ENCODE assay signal across 9 mouse cellular contexts in genomic region chr13:12574979-12575536, GRCm38 (mm10). TPM values are rescaled to one million over a fixed set of nuclear protein-coding genes. Genes with fewer than 3 reads are reported as not detected.
DNase-seq lines count a peak whose midpoint lies in the region; ATAC-seq and TF ChIP-seq lines count a peak whose summit lies in the region.
"Had no signal": no experiment of that assay in that cellular context is flagged by ENCODE, and none has a peak within 500 bp of the region (broad histone marks: within the 10 kb centered on the region; RNA-seq: fewer than 3 reads in every experiment).

No protein-coding gene starts in this region.

- TF ChIP-seq POLR2A in thymus, adult 2 months (IDR thresholded peaks at IDR 0.05; ENCODE audit: control insufficient read depth, extremely low read depth, insufficient read depth, low read length, poor library complexity), result no peak

- WGBS in liver, embryonic 15.5 days (ENCODE audit: insufficient replicate concordance), result 52% methylated on average over 9 of the region's 9 CpGs
- 65% methylated on average over 9 of the region's 9 CpGs for WGBS in liver, embryonic 12.5 days (ENCODE audit: insufficient replicate concordance)
- WGBS in large intestine, adult 2 months, result 48% methylated on average over 9 of the region's 9 CpGs
- 23% methylated on average over 9 of the region's 9 CpGs for WGBS in thymus, adult 2 months
- WGBS in midbrain, postnatal 0 days, result 89% methylated on average over 9 of the region's 9 CpGs
- 89% methylated on average over 9 of the region's 9 CpGs for WGBS in hindbrain, embryonic 13.5 days

- H3K27me3 ChIP-seq in liver, embryonic 15.5 days, result no peaks in the 10 kb centered on the region
- H3K27me3 ChIP-seq in liver, embryonic 12.5 days (replicated peaks), result no peaks in the 10 kb centered on the region
- H3K27me3 ChIP-seq in thymus, adult 2 months (ENCODE audit: control insufficient read depth, insufficient read depth, low read length), result no peaks in the 10 kb centered on the region
- no peaks in the 10 kb centered on the region for H3K27me3 ChIP-seq in midbrain, postnatal 0 days (ENCODE audit: insufficient read depth, low read length)
- no peaks in the 10 kb centered on the region for H3K27me3 ChIP-seq in hindbrain, embryonic 13.5 days

- peak overlapping the region; percentile 28; the same call in 1 of the 2 replicates for H3K4me2 ChIP-seq in liver, embryonic 15.5 days
- no peak overlapping the region for H3K4me2 ChIP-seq in liver, embryonic 12.5 days
- no peak overlapping the region for H3K4me2 ChIP-seq in midbrain, postnatal 0 days (ENCODE audit: low read depth, low read length, poor library complexity, severe bottlenecking)
- H3K4me2 ChIP-seq in hindbrain, embryonic 13.5 days, result no peak overlapping the region

- H3K36me3 ChIP-seq in liver, embryonic 15.5 days (replicated peaks), result no peaks in the 10 kb centered on the region
- H3K36me3 ChIP-seq in liver, embryonic 12.5 days, result no peaks in the 10 kb centered on the region
- no peaks in the 10 kb centered on the region for H3K36me3 ChIP-seq in thymus, adult 2 months (ENCODE audit: control insufficient read depth, insufficient read depth, low read length)
- no peaks in the 10 kb centered on the region for H3K36me3 ChIP-seq in midbrain, postnatal 0 days (ENCODE audit: insufficient read depth, low read length)
- no peaks in the 10 kb centered on the region for H3K36me3 ChIP-seq in hindbrain, embryonic 13.5 days

- ATAC-seq in liver, embryonic 15.5 days (ENCODE audit: insufficient read depth), result no peak
- ATAC-seq in liver, embryonic 12.5 days, result no peak
- no peak for ATAC-seq in erythroid progenitor cell, adult 5-6 weeks (replicated peaks; ENCODE audit: low FRiP score, poor library complexity, severe bottlenecking)
- ATAC-seq in midbrain, postnatal 0 days (ENCODE audit: low FRiP score), result no peak
- ATAC-seq in hindbrain, embryonic 13.5 days (ENCODE audit: low FRiP score), result no peak
- ATAC-seq: hindbrain, embryonic 16.5 days had no signal

- H3K4me3 ChIP-seq in liver, embryonic 15.5 days (replicated peaks), result no peak overlapping the region
- no peak overlapping the region for H3K4me3 ChIP-seq in liver, embryonic 12.5 days
- peak overlapping the region; percentile 46 for H3K4me3 ChIP-seq in thymus, adult 2 months (ENCODE audit: control insufficient read depth, insufficient read depth, low read length)
- H3K4me3 ChIP-seq in midbrain, postnatal 0 days (ENCODE audit: low read depth, low read length), result no peak overlapping the region
- H3K4me3 ChIP-seq in hindbrain, embryonic 13.5 days, result no peak overlapping the region

- no peak for TF ChIP-seq CTCF in thymus, adult 2 months (IDR thresholded peaks at IDR 0.05; ENCODE audit: borderline replicate concordance, control insufficient read depth, extremely low read depth, insufficient read depth, low read length, poor library complexity)
- TF ChIP-seq CTCF in midbrain, postnatal 0 days (IDR thresholded peaks at IDR 0.05), result no peak

- H3K27ac ChIP-seq in liver, embryonic 15.5 days (replicated peaks), result no peak overlapping the region
- H3K27ac ChIP-seq in liver, embryonic 12.5 days, result no peak overlapping the region
- peak overlapping the region; percentile 17; the same call in 1 of the 2 replicates for H3K27ac ChIP-seq in thymus, adult 2 months (ENCODE audit: control insufficient read depth, insufficient read depth, low read length)
- H3K27ac ChIP-seq in midbrain, postnatal 0 days (ENCODE audit: low read depth, low read length), result no peak overlapping the region
- H3K27ac ChIP-seq in hindbrain, embryonic 13.5 days, result no peak overlapping the region

- H3K9me3 ChIP-seq in liver, embryonic 15.5 days (replicated peaks), result no peaks in the 10 kb centered on the region
- H3K9me3 ChIP-seq in liver, embryonic 12.5 days (replicated peaks), result no peaks in the 10 kb centered on the region
- no peaks in the 10 kb centered on the region for H3K9me3 ChIP-seq in midbrain, postnatal 0 days (ENCODE audit: low read length)
- H3K9me3 ChIP-seq in hindbrain, embryonic 13.5 days, result no peaks in the 10 kb centered on the region

- peak; percentile 10 for DNase-seq in MEL-GATA-1-ER (ENCODE audit: extremely low read depth, low read depth)
- peak; percentile 27 for DNase-seq in large intestine, adult 2 months (ENCODE audit: low read depth, low spot score)
- DNase-seq in thymus, adult 2 months, result peak; percentile 37
- DNase-seq in midbrain, postnatal 0 days (ENCODE audit: low spot score), result no peak

- no peak overlapping the region for H3K9ac ChIP-seq in liver, embryonic 15.5 days
- H3K9ac ChIP-seq in liver, embryonic 12.5 days, result no peak overlapping the region
- no peak overlapping the region for H3K9ac ChIP-seq in midbrain, postnatal 0 days (replicated peaks; ENCODE audit: low read length, poor library complexity, severe bottlenecking)
- H3K9ac ChIP-seq in hindbrain, embryonic 13.5 days, result no peak overlapping the region

- H3K4me1 ChIP-seq in liver, embryonic 15.5 days (replicated peaks), result no peaks in the 10 kb centered on the region
- H3K4me1 ChIP-seq in liver, embryonic 12.5 days, result no peaks in the 10 kb centered on the region
- H3K4me1 ChIP-seq in thymus, adult 2 months (replicated peaks; ENCODE audit: control insufficient read depth, insufficient read depth, low read length), result peaks cover 2% of the 10 kb centered on the region; the same call in 1 of the 2 replicates
- H3K4me1 ChIP-seq in midbrain, postnatal 0 days (ENCODE audit: insufficient read depth, low read length), result no peaks in the 10 kb centered on the region
- no peaks in the 10 kb centered on the region for H3K4me1 ChIP-seq in hindbrain, embryonic 13.5 days (replicated peaks)

RNA-seq across cellular contexts. Expression of gene Ero1lb, which starts 9.4 kb away (rescaled TPM):
- 2.4 and 2.9 TPM in 2 replicates for polyA plus RNA-seq in liver, embryonic 15.5 days (2015; fragmentation: Nextera tagmentation; extraction: Ambion mirVana)
- polyA plus RNA-seq in liver, embryonic 12.5 days (2016; fragmentation: Nextera tagmentation; extraction: Ambion mirVana), result 2.1 TPM in 2 replicates
- polyA plus RNA-seq in large intestine, adult 2 months (2012; rRNA removed), result 2.3 and 2.5 TPM in 2 replicates
- 14.9 and 22.1 TPM in 2 replicates for polyA plus RNA-seq in thymus, adult 2 months (2012; rRNA removed)
- 4.2 and 4.3 TPM in 2 replicates for total RNA-seq in erythroid progenitor cell, adult 5-6 weeks (2015; ENCODE audit: low replicate concordance)
- 1.5 and 2.1 TPM in 2 replicates for total RNA-seq in erythroid progenitor cell, adult 5-6 weeks (2017; ENCODE audit: low replicate concordance)
- total RNA-seq in midbrain, postnatal 0 days (2014; rRNA removed), result 8.6 and 10.7 TPM in 2 replicates
- polyA plus RNA-seq in midbrain, postnatal 0 days (2015; fragmentation: Nextera tagmentation; extraction: Ambion mirVana), result 10.7 and 11.3 TPM in 2 replicates
- 15.1 and 16.2 TPM in 2 replicates for polyA plus RNA-seq in hindbrain, embryonic 13.5 days (2015; fragmentation: Nextera tagmentation; extraction: Ambion mirVana)

RNA-seq across cellular contexts. Expression of gene Edaradd, which starts 54.8 kb away (rescaled TPM):
- polyA plus RNA-seq in liver, embryonic 15.5 days (2015; fragmentation: Nextera tagmentation; extraction: Ambion mirVana), result 0.13 and 0.15 TPM in 2 replicates
- 0.08 and 0.24 TPM in 2 replicates for polyA plus RNA-seq in liver, embryonic 12.5 days (2016; fragmentation: Nextera tagmentation; extraction: Ambion mirVana)
- polyA plus RNA-seq in large intestine, adult 2 months (2012; rRNA removed), result 0.20 and 0.33 TPM in 2 replicates
- polyA plus RNA-seq in thymus, adult 2 months (2012; rRNA removed), result 9.6 and 9.8 TPM in 2 replicates
- total RNA-seq in erythroid progenitor cell, adult 5-6 weeks (2015; ENCODE audit: low replicate concordance), result 1.3 and 1.4 TPM in 2 replicates
- 0.90 and 1.1 TPM in 2 replicates for total RNA-seq in erythroid progenitor cell, adult 5-6 weeks (2017; ENCODE audit: low replicate concordance)
- total RNA-seq in midbrain, postnatal 0 days (2014; rRNA removed), result 1.1 and 1.4 TPM in 2 replicates
- polyA plus RNA-seq in midbrain, postnatal 0 days (2015; fragmentation: Nextera tagmentation; extraction: Ambion mirVana), result 1.4 TPM in 2 replicates
- polyA plus RNA-seq in hindbrain, embryonic 13.5 days (2015; fragmentation: Nextera tagmentation; extraction: Ambion mirVana), result 0.93 and 1.6 TPM in 2 replicates
